Mouse (Mus musculus): ENCODE results near the gene Syt1. TPM values are rescaled to one million over a fixed set of nuclear protein-coding genes. Genes with fewer than 3 reads are reported as not detected.

Syt1 gene
- 16.9 and 17.4 TPM in 2 replicates for polyA plus RNA-seq (2014; fragmentation: Nextera tagmentation; extraction: Ambion mirVana)

DNA sequence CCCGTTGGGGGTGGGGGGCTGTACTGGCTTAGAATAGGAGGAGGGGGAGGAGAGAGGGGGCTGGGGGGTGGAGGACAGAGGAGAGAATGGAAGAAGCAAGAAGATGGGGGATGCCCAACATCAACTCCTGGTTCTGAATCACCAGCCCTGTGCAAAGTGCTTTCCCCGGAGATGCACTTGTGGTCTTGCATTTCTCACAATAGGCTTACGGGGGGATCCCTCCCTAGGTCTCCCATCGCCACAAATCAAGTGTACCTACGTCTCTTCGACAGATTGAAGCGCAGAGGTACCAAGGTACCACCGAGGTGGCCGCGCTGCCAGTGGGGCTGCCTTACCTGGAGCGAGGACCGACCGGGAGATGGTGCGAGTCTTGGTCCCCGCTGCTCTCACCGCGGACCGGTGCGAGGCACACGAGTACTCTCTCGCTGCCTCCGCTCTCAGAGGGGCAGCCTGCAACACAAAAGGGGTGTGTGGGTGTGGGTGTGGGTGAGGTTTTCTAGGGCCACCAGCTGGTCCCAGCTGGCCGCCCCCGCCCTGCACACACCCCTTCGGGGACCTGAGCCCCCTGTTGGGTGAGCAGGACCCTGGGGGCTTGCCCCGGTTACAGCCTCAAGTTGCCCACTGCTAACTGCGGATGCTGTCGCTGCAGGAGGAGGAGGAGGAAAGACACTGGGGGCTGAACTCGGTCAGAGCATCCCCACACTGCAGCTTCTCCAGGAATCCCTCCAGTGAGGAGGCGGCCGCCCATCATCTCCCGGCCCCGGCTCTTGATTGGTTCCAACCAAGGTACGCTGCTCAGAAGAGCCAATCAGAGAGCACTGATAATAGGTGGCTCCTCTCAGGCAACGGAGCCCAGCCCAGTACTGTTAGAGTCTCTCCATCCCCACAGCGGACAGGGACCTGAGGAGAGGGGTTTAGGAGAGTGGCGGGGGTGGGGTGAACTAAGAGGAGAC is at the start of gene Syt1:
TSS of gene Syt1 (minus strand) at position 742 of the 953 bp plus-strand sequence.
- H3K36me3 ChIP-seq (ENCODE audit: control insufficient read depth, insufficient read depth, low read length), result no peaks in the 10 kb centered on the region
- H3K9me3 ChIP-seq (ENCODE audit: control insufficient read depth, low read length), result no peaks in the 10 kb centered on the region
- H3K27ac ChIP-seq (ENCODE audit: low read depth, low read length), result peak within 1 kb of the TSS; percentile 53
- peak within 1 kb of the TSS; percentile 97 for H3K4me2 ChIP-seq (ENCODE audit: low read depth, low read length, severe bottlenecking)
- H3K4me1 ChIP-seq (replicated peaks; ENCODE audit: control insufficient read depth, insufficient read depth, low read length), result 0 out of 2 replicates have a peak, but pooled peaks cover 2% of the 10 kb centered on the region
- peak within 1 kb of the TSS; percentile 60 for H3K4me3 ChIP-seq (ENCODE audit: low read depth, low read length)
- DNase-seq (ENCODE audit: low spot score) (peak; percentile 86), ATAC-seq (replicated peaks; ENCODE audit: low FRiP score) (peak; percentile 100)
- peak within 1 kb of the TSS; percentile 67 for H3K9ac ChIP-seq (ENCODE audit: low read length)
- WGBS, result 1% methylated on average over 36 of the region's 37 CpGs
- H3K27me3 ChIP-seq (ENCODE audit: control insufficient read depth, insufficient read depth, low read length), result no peaks in the 10 kb centered on the region; the same call in 1 of the 2 replicates

DNA sequence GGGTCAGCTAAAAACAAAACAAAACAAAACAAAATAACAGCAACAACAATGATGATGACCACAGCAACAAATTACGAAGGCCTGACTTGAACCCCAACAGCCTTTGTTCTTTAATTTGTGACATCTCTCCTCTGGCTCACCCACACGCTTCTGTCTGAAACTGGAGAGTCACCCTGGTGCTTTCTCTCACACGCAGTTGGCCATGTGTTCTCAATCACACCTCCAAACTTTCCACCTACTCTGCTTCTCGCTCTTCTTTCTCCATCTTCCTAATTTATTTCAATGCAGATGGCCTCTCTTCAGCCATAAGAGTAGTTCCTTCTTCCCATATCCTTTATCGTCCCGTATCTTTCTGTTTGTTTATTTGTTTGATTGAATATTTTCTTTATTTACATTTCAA is 45.7 kb upstream of the Syt1 start:
- Histone ChIP-seq H3K27me3 (ENCODE audit: control insufficient read depth, insufficient read depth, low read length) (no peaks in the 10 kb centered on the region), H3K4me3 (ENCODE audit: low read depth, low read length) (no peak overlapping the region), H3K27ac (ENCODE audit: low read depth, low read length) (no peak overlapping the region), H3K4me1 (replicated peaks; ENCODE audit: control insufficient read depth, insufficient read depth, low read length) (no peaks in the 10 kb centered on the region), H3K9ac (ENCODE audit: low read length) (no peak overlapping the region), H3K36me3 (ENCODE audit: control insufficient read depth, insufficient read depth, low read length) (no peaks in the 10 kb centered on the region), H3K9me3 (ENCODE audit: control insufficient read depth, low read length) (no peaks in the 10 kb centered on the region), H3K4me2 (ENCODE audit: low read depth, low read length, severe bottlenecking) (no peak overlapping the region)
- 89% methylated on average over 6 of the region's 6 CpGs for WGBS
- DNase-seq (ENCODE audit: low spot score) (no peak), ATAC-seq (replicated peaks; ENCODE audit: low FRiP score) (no peak)

DNA sequence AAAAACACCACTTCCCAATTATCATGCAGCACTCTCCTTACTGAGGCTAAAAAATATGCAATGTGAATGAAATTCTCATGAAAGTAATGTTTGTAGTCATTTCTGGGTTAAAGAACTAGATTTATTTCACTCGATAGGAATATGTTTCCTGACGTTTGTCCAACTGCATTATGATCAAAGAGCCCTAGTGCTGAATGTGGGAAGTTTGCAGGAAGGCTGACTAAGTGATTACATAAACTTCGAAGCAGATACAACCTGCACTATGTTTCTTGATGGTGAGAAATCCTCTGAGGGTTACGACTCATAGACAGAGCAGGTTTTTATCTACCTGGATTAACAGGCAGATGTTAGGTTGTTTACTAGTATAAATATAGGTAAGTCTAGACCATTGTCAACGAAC is 36.8 kb upstream of the Syt1 start:
- no peak overlapping the region for H3K4me3 ChIP-seq (ENCODE audit: low read depth, low read length)
- ATAC-seq (replicated peaks; ENCODE audit: low FRiP score) (no peak), DNase-seq (ENCODE audit: low spot score) (no peak)
- H3K4me1 ChIP-seq (replicated peaks; ENCODE audit: control insufficient read depth, insufficient read depth, low read length), result no peaks in the 10 kb centered on the region
- H3K36me3 ChIP-seq (ENCODE audit: control insufficient read depth, insufficient read depth, low read length), result no peaks in the 10 kb centered on the region
- H3K9ac ChIP-seq (ENCODE audit: low read length), result no peak overlapping the region
- 88% methylated on average over 5 of the region's 5 CpGs for WGBS
- H3K27ac ChIP-seq (ENCODE audit: low read depth, low read length), result no peak overlapping the region
- H3K27me3 ChIP-seq (ENCODE audit: control insufficient read depth, insufficient read depth, low read length), result no peaks in the 10 kb centered on the region
- H3K4me2 ChIP-seq (ENCODE audit: low read depth, low read length, severe bottlenecking), result no peak overlapping the region
- no peaks in the 10 kb centered on the region for H3K9me3 ChIP-seq (ENCODE audit: control insufficient read depth, low read length)

DNA sequence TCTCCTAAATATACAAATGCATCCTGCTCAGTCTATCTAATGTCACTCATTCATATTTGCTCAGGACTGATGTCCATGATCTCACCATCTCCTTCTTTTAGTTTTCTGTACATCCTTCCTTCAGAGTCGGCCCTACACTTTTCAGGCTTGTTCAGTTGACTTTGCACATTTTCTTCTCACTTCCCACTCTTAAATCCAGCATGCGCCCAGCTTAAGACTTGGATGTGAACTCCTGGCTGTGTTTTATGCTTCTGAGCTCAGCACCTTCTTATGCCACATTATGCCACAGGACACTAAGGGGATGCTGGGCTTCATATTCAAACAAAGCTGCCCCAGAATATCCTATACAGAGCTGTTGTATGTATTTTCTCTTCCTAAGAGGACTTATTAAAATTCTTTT is 36.2 kb upstream of the Syt1 start:
- H3K4me1 ChIP-seq (replicated peaks; ENCODE audit: control insufficient read depth, insufficient read depth, low read length), result no peaks in the 10 kb centered on the region
- ATAC-seq (replicated peaks; ENCODE audit: low FRiP score), result no peak
- H3K4me3 ChIP-seq (ENCODE audit: low read depth, low read length), result no peak overlapping the region
- 93% methylated on average over 2 of the region's 2 CpGs for WGBS
- no peak overlapping the region for H3K9ac ChIP-seq (ENCODE audit: low read length)
- no peak overlapping the region for H3K27ac ChIP-seq (ENCODE audit: low read depth, low read length)
- no peak overlapping the region for H3K4me2 ChIP-seq (ENCODE audit: low read depth, low read length, severe bottlenecking)
- no peak for DNase-seq (ENCODE audit: low spot score)
- H3K36me3 ChIP-seq (ENCODE audit: control insufficient read depth, insufficient read depth, low read length), result no peaks in the 10 kb centered on the region
- H3K9me3 ChIP-seq (ENCODE audit: control insufficient read depth, low read length), result no peaks in the 10 kb centered on the region
- H3K27me3 ChIP-seq (ENCODE audit: control insufficient read depth, insufficient read depth, low read length), result no peaks in the 10 kb centered on the region

DNA sequence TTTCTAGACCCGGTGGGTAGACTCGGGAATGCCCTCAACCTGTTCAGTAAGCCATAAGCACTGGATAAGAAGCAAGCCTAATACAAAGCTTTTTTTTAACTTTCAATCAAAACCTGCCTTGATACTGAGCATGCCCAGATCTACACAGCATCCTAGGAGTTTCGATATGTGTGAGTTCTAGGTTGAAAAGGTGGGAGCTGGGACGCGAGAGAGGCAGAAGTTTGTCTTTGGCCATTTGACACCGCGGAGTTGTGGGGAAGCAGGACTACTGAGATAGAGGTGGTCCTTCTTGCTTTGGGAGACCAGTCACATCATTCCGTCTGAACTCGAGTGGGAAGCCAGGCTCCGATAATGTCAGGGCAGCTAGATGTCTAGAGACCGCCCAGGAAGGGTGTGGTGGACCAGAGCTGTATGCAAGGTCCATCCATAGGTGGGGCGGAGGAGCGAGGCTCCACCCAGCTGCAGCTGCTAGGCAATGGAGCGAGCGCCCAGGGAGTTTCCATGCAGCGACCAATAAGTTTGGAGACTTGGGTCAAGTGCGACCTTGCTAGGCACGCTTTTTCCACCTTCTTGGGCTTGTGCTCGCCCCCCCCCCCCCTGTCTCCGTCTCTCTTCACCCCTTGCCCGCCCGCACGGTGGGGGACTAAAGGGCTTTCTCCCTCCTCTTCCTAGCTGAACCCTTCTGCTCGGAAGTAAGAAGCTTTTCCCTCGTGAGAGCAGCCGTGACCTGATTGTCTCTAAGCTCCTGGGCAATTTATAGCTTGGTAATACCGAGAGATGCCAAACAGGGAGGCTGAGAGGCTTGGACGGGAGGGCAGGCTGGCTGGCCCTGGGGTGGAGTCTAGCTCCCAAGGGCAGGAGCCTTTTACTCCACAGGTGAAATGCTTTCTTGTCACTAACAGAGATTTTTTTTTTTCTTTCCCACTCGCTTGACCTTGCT is 714 bp upstream of the Syt1 start:
- 2% methylated on average over 27 of the region's 29 CpGs for WGBS
- H3K36me3 ChIP-seq (ENCODE audit: control insufficient read depth, insufficient read depth, low read length), result no peaks in the 10 kb centered on the region
- peak overlapping the region; percentile 60 for H3K4me3 ChIP-seq (ENCODE audit: low read depth, low read length)
- DNase-seq (ENCODE audit: low spot score) (peak; percentile 74), ATAC-seq (replicated peaks; ENCODE audit: low FRiP score) (peak; percentile 68)
- H3K4me1 ChIP-seq (replicated peaks; ENCODE audit: control insufficient read depth, insufficient read depth, low read length), result 0 out of 2 replicates have a peak, but pooled peaks cover 2% of the 10 kb centered on the region
- H3K9ac ChIP-seq (ENCODE audit: low read length), result peak overlapping the region; percentile 25; the same call in 1 of the 2 replicates
- H3K27ac ChIP-seq (ENCODE audit: low read depth, low read length), result no peak overlapping the region
- H3K4me2 ChIP-seq (ENCODE audit: low read depth, low read length, severe bottlenecking), result peak overlapping the region; percentile 97
- no peaks in the 10 kb centered on the region; the same call in 1 of the 2 replicates for H3K27me3 ChIP-seq (ENCODE audit: control insufficient read depth, insufficient read depth, low read length)
- no peaks in the 10 kb centered on the region for H3K9me3 ChIP-seq (ENCODE audit: control insufficient read depth, low read length)

DNA sequence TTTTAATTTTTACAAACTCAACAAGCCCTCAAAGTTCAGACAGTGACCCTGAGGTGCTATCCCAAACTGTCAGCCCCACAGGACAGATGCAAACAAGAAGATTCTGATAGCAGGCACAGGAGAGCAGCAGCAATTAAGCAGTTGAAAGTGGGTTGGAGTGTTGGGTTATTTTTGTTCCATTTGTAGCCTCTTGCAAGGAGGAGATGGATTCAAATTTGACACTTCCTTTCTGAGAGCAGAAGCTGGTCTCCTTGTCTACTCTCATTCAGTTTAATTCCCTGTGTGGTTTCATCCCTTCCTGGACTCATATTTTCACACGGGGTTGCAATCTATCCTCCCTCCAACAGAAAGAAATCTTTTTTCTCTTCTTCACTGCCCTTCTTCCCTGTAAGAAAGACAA is 951 bp downstream of the Syt1 start:
- Histone ChIP-seq H3K27me3 (ENCODE audit: control insufficient read depth, insufficient read depth, low read length) (no peaks in the 10 kb centered on the region; the same call in 1 of the 2 replicates), H3K4me2 (ENCODE audit: low read depth, low read length, severe bottlenecking) (peak overlapping the region; percentile 97), H3K36me3 (ENCODE audit: control insufficient read depth, insufficient read depth, low read length) (no peaks in the 10 kb centered on the region), H3K27ac (ENCODE audit: low read depth, low read length) (no peak overlapping the region), H3K4me3 (ENCODE audit: low read depth, low read length) (peak overlapping the region; percentile 60), H3K9me3 (ENCODE audit: control insufficient read depth, low read length) (no peaks in the 10 kb centered on the region), H3K9ac (ENCODE audit: low read length) (peak overlapping the region; percentile 67), H3K4me1 (replicated peaks; ENCODE audit: control insufficient read depth, insufficient read depth, low read length) (0 out of 2 replicates have a peak, but pooled peaks cover 2% of the 10 kb centered on the region)
- ATAC-seq (replicated peaks; ENCODE audit: low FRiP score) (no peak), DNase-seq (ENCODE audit: low spot score) (no peak)
- 0% methylated on average over 1 of the region's 1 CpGs for WGBS

DNA sequence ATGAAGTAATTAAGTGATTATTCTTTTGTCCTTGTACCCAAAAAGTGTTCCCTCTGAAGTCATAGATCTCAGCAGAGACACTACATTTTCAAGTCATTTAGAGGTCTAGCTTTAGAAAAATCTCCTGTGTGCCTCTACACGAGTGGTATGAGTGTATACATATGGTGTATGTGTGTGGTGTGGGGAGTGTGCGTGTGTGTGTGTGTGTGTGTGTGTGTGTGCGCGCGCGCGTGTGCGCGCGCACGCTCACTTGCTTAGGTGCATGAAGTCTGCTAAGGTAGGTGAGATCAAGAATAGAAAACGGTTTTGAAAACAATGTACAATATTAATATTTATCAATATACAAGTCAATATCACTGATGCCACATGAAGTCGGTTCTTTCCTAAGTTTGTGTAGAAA is 2.3 kb downstream of the Syt1 start:
- 95% methylated on average over 13 of the region's 13 CpGs for WGBS
- DNase-seq (ENCODE audit: low spot score), result no peak
- H3K4me2 ChIP-seq (ENCODE audit: low read depth, low read length, severe bottlenecking), result no peak overlapping the region
- ATAC-seq (replicated peaks; ENCODE audit: low FRiP score), result no peak
- 0 out of 2 replicates have a peak, but pooled peaks cover 2% of the 10 kb centered on the region for H3K4me1 ChIP-seq (replicated peaks; ENCODE audit: control insufficient read depth, insufficient read depth, low read length)
- no peaks in the 10 kb centered on the region for H3K36me3 ChIP-seq (ENCODE audit: control insufficient read depth, insufficient read depth, low read length)
- H3K9me3 ChIP-seq (ENCODE audit: control insufficient read depth, low read length), result no peaks in the 10 kb centered on the region
- no peak overlapping the region for H3K4me3 ChIP-seq (ENCODE audit: low read depth, low read length)
- no peaks in the 10 kb centered on the region; the same call in 1 of the 2 replicates for H3K27me3 ChIP-seq (ENCODE audit: control insufficient read depth, insufficient read depth, low read length)
- H3K27ac ChIP-seq (ENCODE audit: low read depth, low read length), result no peak overlapping the region
- H3K9ac ChIP-seq (ENCODE audit: low read length), result no peak overlapping the region

DNA sequence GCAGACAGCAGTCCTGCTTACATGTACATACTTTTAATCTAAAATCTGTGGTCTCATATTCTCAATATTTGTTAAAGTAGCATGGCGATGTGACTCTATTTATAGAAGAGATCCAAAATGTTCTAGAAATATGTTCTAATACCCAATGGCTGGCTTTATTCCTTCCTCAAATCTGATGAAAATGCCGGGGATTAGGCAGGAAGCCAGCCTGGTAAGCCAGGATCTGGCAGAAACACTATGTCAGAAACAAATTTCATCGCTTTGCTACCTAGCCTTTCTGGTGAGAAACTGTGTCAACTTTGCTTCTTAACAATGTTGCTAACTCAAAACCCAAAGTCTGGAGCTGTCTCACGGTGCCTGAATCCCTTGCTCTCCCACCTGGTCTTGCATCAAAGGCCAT is 7.3 kb downstream of the Syt1 start:
- ATAC-seq (replicated peaks; ENCODE audit: low FRiP score) (no peak), DNase-seq (ENCODE audit: low spot score) (no peak)
- Histone ChIP-seq H3K4me3 (ENCODE audit: low read depth, low read length) (no peak overlapping the region), H3K27ac (ENCODE audit: low read depth, low read length) (no peak overlapping the region), H3K9ac (ENCODE audit: low read length) (no peak overlapping the region), H3K4me1 (replicated peaks; ENCODE audit: control insufficient read depth, insufficient read depth, low read length) (no peaks in the 10 kb centered on the region), H3K9me3 (ENCODE audit: control insufficient read depth, low read length) (no peaks in the 10 kb centered on the region), H3K36me3 (ENCODE audit: control insufficient read depth, insufficient read depth, low read length) (no peaks in the 10 kb centered on the region), H3K27me3 (ENCODE audit: control insufficient read depth, insufficient read depth, low read length) (no peaks in the 10 kb centered on the region), H3K4me2 (ENCODE audit: low read depth, low read length, severe bottlenecking) (no peak overlapping the region)
- 87% methylated on average over 4 of the region's 4 CpGs for WGBS
